Mouse (Mus musculus) liver, adult 2 months (tissue): ENCODE results near the gene Zranb1.

Experiments used
- CTCF ChIP-seq: fragments of 200-500 bp; IDR thresholded peaks from 2 replicates; pipeline ENCODE4 v1.5.1; 2011; ENCODE audit warnings: low read depth, low read length, control low read depth
- POLR2A ChIP-seq: fragments of 200-500 bp; IDR thresholded peaks from 2 replicates; pipeline ENCODE4 v1.6.1; 2011; ENCODE audit warnings: low read length, control low read depth; ENCODE audit not compliant: insufficient read depth; ENCODE audit errors: extremely low read depth

- no peak for TF ChIP-seq CTCF
- no peak for TF ChIP-seq POLR2A
Measured at GRCm38 (mm10) chr7:132972079-132972478, 41.1 kb downstream of the Zranb1 start.
